Mouse (Mus musculus) stomach, postnatal 0 days (tissue): Measurements from ENCODE around the gene Igf1.

Experiments used
- CTCF ChIP-seq: IDR thresholded peaks from 2 replicates; pipeline ENCODE4 v1.5.1; 2016; ENCODE audit warnings: antibody characterized with exemption, low read depth, mild to moderate bottlenecking, moderate library complexity
- EP300 ChIP-seq: optimal IDR thresholded peaks from 2 replicates; pipeline ENCODE3; 2016; ENCODE audit warnings: antibody characterized with exemption

- TF ChIP-seq CTCF (no peak), EP300 (no peak)
Measured at GRCm38 (mm10) chr10:87893272-87893671, 35.2 kb downstream of the Igf1 start.
